Mouse (Mus musculus): ENCODE measurements around the gene Ccp110.

DNA sequence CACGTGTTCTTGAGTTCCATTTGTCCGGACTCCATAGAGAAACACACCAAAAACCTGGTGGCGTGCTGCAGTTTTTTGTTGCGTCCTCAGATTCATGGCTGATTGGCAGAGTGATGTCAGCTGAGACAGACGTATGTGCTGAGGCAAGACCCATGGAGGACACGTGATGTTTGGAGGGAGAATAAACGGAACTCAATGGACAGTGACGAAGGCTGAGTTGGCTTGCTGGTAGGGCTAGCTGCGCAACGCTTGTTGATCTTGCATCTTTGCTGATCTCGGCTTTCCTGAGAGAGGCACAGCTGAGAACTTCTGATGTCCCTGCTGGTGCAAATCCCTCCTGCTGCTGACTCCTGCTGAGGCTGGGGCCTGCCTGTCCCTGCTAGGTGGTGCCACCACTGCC is 51.6 kb downstream of the Ccp110 start:
- TF ChIP-seq POLR2A (IDR thresholded peaks at IDR 0.05; ENCODE audit: insufficient read depth, low read length) (no peak), EP300 (IDR thresholded peaks at IDR 0.05; ENCODE audit: insufficient read depth, low read depth, low read length) (no peak), CTCF (IDR thresholded peaks at IDR 0.05; ENCODE audit: low read depth, low read length) (no peak)
